Mouse (Mus musculus) lung, embryonic 14.5 days (tissue): ENCODE measurements around the gene Ambra1. TPM values are rescaled to one million over a fixed set of nuclear protein-coding genes. Genes with fewer than 3 reads are reported as not detected.
A peak's percentile ranks its signal among the peaks of the same experiment; 100 is the strongest.

Experiments used
- ATAC-seq: fragments of 200-750 bp; cut with Nextera tagmentation; 2 replicates; pipeline ENCODE4 v1.8.0; 2017; ENCODE audit warnings: mild to moderate bottlenecking, moderate TSS enrichment, moderate library complexity; ENCODE audit not compliant: insufficient read depth
- DNase-seq: peaks from one replicate; pipeline ENCODE4 v3.0.0-alpha.2; 2015
- H3K27ac ChIP-seq: fragments of 300-500 bp; sonication (generic); 2 replicates; pipeline ENCODE4 v1.5.1; 2014; ENCODE audit warnings: low read depth, mild to moderate bottlenecking, moderate library complexity
- H3K27me3 ChIP-seq: fragments of 300-500 bp; sonication (generic); 2 replicates; pipeline ENCODE4 v1.6.1; 2014; ENCODE audit warnings: low read length, control low read depth; ENCODE audit not compliant: insufficient read depth
- H3K36me3 ChIP-seq: fragments of 300-500 bp; sonication (generic); 2 replicates; pipeline ENCODE4 v1.6.1; 2014; ENCODE audit warnings: control low read depth; ENCODE audit not compliant: insufficient read depth
- H3K4me1 ChIP-seq: fragments of 300-500 bp; sonication (generic); 2 replicates; pipeline ENCODE4 v1.6.1; 2014; ENCODE audit warnings: antibody characterized with exemption, control low read depth; ENCODE audit not compliant: insufficient read depth
- H3K4me2 ChIP-seq: fragments of 300-500 bp; sonication (generic); 2 replicates; pipeline ENCODE4 v1.6.1; 2014; ENCODE audit warnings: mild to moderate bottlenecking
- H3K4me3 ChIP-seq: fragments of 300-500 bp; sonication (generic); 2 replicates; pipeline ENCODE4 v1.5.1; 2014; ENCODE audit warnings: low read depth, low read length
- H3K9ac ChIP-seq: fragments of 300-500 bp; sonication (generic); 2 replicates; pipeline ENCODE4 v1.6.1; 2014
- H3K9me3 ChIP-seq: fragments of 300-500 bp; sonication (generic); 2 replicates; pipeline ENCODE4 v1.6.1; 2016; ENCODE audit warnings: low read depth, low read length, control low read depth
- CTCF ChIP-seq: IDR thresholded peaks from 2 replicates; pipeline ENCODE4 v1.5.1; 2016; ENCODE audit warnings: antibody characterized with exemption, low read depth
- WGBS: fragments of 180-500 bp; shearing (Covaris S2); extraction: QIAGEN DNeasy Blood & Tissue Kit; methylation state at CpG from one replicate; pipeline ENCODE4 v1.1.7; 2014; 5-methylcytosine and 5-hydroxymethylcytosine counted together
- polyA plus RNA-seq: library from polyadenylated mRNA; unstranded; fragments of >200 nt; fragmentation: Nextera tagmentation; extraction: Ambion mirVana; gene quantifications from 2 replicates; pipeline ENCODE4 v1.2.1, GENCODE M21; 2014

Gene Ambra1
- polyA plus RNA-seq, 1 experiment from 2014 or later, result 15.9 TPM

GRCm38 (mm10) chr2:91947397-91948150 is 217.6 kb downstream of the Ambra1 start:
- ATAC-seq (no peak), DNase-seq (no peak)
- TF ChIP-seq CTCF, result no peak
- no peaks in the 10 kb centered on the region for H3K27me3 ChIP-seq
- no peaks in the 10 kb centered on the region for H3K9me3 ChIP-seq
- peak overlapping the region; percentile 25; the same call in 1 of the 2 replicates for H3K4me2 ChIP-seq
- H3K4me3 ChIP-seq, result no peak overlapping the region
- peaks cover 20% of the 10 kb centered on the region for H3K4me1 ChIP-seq
- H3K27ac ChIP-seq, result peak overlapping the region; percentile 59
- no peak overlapping the region; the same call in 1 of the 2 replicates for H3K9ac ChIP-seq
- WGBS, result 60% methylated on average over 11 of the region's 11 CpGs
- H3K36me3 ChIP-seq, result peaks cover 10% of the 10 kb centered on the region

GRCm38 (mm10) chr2:91948151-91948509 is 218.2 kb downstream of the Ambra1 start:
- Histone ChIP-seq H3K27ac (peak overlapping the region; percentile 34; the same call in 1 of the 2 replicates), H3K9ac (no peak overlapping the region), H3K27me3 (no peaks in the 10 kb centered on the region), H3K9me3 (no peaks in the 10 kb centered on the region), H3K4me2 (peak overlapping the region; percentile 25; the same call in 1 of the 2 replicates), H3K4me3 (no peak overlapping the region), H3K4me1 (peaks cover 20% of the 10 kb centered on the region), H3K36me3 (peaks cover 10% of the 10 kb centered on the region)
- no peak for TF ChIP-seq CTCF
- DNase-seq (no peak), ATAC-seq (no peak)
- WGBS, result 63% methylated on average over 6 of the region's 6 CpGs

- H3K4me1 ChIP-seq, result peaks cover 25% of the 10 kb centered on the region
- H3K9ac ChIP-seq, result no peak overlapping the region
- H3K4me2 ChIP-seq, result peak overlapping the region; percentile 56; the same call in 1 of the 2 replicates
- H3K9me3 ChIP-seq, result no peaks in the 10 kb centered on the region
- DNase-seq (no peak), ATAC-seq (no peak)
- H3K36me3 ChIP-seq, result peaks cover 10% of the 10 kb centered on the region; the same call in 1 of the 2 replicates
- TF ChIP-seq CTCF, result no peak
- H3K27ac ChIP-seq, result 0 out of 2 replicates have a peak overlapping the region, but pooled peaks have one; percentile 84
- H3K4me3 ChIP-seq, result no peak overlapping the region
- 71% methylated on average over 3 of the region's 3 CpGs for WGBS
- no peaks in the 10 kb centered on the region for H3K27me3 ChIP-seq
Observed at GRCm38 (mm10) chr2:91948792-91949241, 218.9 kb downstream of the Ambra1 start.

DNA sequence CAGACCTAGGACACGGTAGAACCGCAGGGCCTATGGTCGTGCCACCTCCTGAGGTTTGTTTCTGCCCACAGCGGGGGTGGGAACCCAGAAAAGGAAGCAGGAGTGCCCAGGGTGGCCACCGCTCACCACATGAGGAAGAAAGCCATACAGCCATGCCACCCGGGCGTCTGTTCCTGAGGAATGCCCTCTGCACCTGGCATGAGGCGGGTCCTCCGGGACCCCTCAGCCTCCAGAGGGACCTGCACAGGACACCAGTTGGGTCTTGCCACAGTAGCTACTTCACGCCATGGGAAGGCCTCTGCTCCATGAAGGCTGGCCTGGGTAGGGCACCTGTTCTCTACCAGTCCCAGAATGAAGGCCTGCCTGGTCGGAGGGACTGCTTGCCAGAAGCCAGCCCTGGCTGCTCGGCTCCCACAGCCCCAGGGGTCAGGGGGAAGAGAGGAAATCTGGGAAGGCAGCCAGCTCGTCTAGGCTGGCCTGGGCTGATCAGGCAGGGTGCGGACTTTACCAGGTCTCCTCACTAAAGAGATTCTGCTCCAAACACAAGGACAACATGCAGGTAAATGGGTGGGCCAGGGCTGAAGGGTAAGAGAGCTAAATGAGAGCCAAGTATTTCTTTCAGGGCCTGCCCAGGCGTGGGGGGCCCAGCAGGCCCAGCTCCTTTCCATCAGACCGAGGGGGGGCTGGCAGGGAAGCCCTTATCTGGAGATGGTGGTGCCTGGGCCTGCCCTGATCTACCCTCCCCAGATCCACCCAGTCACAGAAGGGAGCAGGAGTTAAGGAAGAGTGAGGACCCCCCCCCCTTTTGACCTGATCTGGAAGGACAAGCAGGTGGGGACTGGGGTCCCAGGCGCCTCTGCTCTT is 219.7 kb downstream of the Ambra1 start:
- ATAC-seq, result peak; percentile 35
- Histone ChIP-seq H3K9me3 (no peaks in the 10 kb centered on the region), H3K27me3 (no peaks in the 10 kb centered on the region), H3K9ac (peak overlapping the region; percentile 47; the same call in 1 of the 2 replicates), H3K4me3 (peak overlapping the region; percentile 24), H3K36me3 (peaks cover 7% of the 10 kb centered on the region; the same call in 1 of the 2 replicates), H3K4me1 (peaks cover 31% of the 10 kb centered on the region), H3K27ac (peak overlapping the region; percentile 84), H3K4me2 (peak overlapping the region; percentile 56)
- 60% methylated on average over 17 of the region's 17 CpGs for WGBS
- DNase-seq, result peak; percentile 71
- TF ChIP-seq CTCF, result no peak

DNA sequence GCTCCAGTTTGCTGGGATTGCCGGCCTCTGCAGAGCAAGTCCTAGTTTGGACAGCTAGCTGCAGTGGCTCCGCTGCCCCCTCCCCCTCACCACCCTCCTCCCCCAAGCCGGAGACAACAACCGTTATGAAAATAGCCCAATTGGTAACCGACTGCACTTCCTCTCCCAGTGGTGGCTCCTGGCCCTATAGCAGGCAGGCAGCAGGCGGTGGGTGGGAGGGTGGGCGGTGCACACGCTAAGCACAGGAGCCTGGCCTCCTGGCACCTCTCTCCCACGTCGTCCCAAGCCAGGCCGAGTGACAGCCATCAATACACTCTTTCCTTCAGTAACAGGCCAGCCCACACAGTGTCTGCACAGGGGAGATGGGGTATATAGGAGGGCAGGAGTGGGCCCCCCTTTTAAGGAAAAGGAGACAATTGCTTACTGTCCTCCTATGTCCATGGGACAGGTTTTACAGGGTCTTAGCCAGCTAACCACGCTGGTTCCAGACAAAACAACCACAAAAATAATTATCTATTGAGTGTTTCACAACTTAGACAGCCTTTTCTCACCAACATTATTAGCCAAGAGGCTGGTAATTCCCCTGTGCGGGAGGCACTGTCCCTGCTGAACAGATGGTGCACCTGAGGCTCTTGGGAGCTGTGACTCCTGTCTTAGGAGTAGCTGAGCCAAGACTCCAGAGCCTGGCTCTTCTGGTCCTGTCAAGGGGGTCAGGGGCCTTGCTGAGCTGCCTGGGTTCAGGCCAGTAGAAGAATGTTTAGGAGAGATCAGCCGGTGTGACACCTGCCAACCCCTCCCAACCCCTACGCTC is 220.5 kb downstream of the Ambra1 start:
- peak overlapping the region; percentile 47; the same call in 1 of the 2 replicates for H3K9ac ChIP-seq
- peaks cover 38% of the 10 kb centered on the region for H3K4me1 ChIP-seq
- H3K4me2 ChIP-seq, result peak overlapping the region; percentile 56
- H3K9me3 ChIP-seq, result no peaks in the 10 kb centered on the region
- H3K27ac ChIP-seq, result peak overlapping the region; percentile 84
- TF ChIP-seq CTCF, result no peak
- 16% methylated on average over 15 of the region's 15 CpGs for WGBS
- DNase-seq (peak; percentile 67), ATAC-seq (peak; percentile 68)
- peak overlapping the region; percentile 24 for H3K4me3 ChIP-seq
- H3K27me3 ChIP-seq, result no peaks in the 10 kb centered on the region
- peaks cover 1% of the 10 kb centered on the region; the same call in 1 of the 2 replicates for H3K36me3 ChIP-seq

DNA sequence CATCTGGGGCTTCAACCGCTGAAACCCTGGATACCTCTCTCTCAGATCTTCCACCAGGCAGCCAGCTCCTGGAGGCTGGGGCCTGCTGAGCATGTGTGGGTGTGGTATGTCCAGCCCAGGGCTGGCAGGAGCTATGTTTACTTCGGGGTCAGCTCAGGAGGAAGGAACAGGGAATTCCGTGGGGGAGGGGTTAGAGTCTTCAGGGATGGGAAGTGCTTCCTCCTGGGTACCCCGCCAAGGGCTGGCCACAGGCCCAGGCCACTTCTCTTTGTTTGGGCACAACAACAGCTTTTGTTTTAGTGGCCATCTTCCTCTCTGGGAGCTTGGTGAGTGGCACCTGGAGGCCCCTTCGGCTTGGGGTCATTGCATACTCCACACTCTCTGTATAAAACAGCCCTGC is 223.9 kb downstream of the Ambra1 start:
- H3K9me3 ChIP-seq, result no peaks in the 10 kb centered on the region
- H3K9ac ChIP-seq, result no peak overlapping the region
- H3K4me3 ChIP-seq, result no peak overlapping the region
- H3K4me2 ChIP-seq, result no peak overlapping the region
- DNase-seq, result peak; percentile 81
- H3K36me3 ChIP-seq, result 0 out of 2 replicates have a peak, but pooled peaks cover 2% of the 10 kb centered on the region
- peak overlapping the region; percentile 66; the same call in 1 of the 2 replicates for H3K27ac ChIP-seq
- no peaks in the 10 kb centered on the region for H3K27me3 ChIP-seq
- H3K4me1 ChIP-seq, result peaks cover 52% of the 10 kb centered on the region
- TF ChIP-seq CTCF, result peak; percentile 11; the same call in 1 of the 2 replicates
- peak; percentile 36 for ATAC-seq
- 21% methylated on average over 5 of the region's 5 CpGs for WGBS
